Mouse (Mus musculus) embryonic facial prominence, embryonic 14.5 days (tissue): ENCODE measurements at regions not wholly inside any gene's neighbourhood (a gene's known extent, or its start where the extent isn't known, plus 50 kb on each side); places are given as distances from the start of the nearest gene placed in this dataset.

Experiments
- ATAC-seq: fragments of 200-750 bp; cut with Nextera tagmentation; 2 replicates; pipeline ENCODE4 v1.8.0; 2017; ENCODE audit warnings: low read depth, moderate number of reproducible peaks, moderate TSS enrichment
- DNase-seq: peaks from one replicate; pipeline ENCODE4 v3.0.0-alpha.2; 2015; ENCODE audit warnings: low spot score
- H3K27ac ChIP-seq: fragments of 300-500 bp; sonication (generic); replicated peaks from 2 replicates; pipeline ENCODE4 v1.5.1; 2014; ENCODE audit warnings: low read depth, mild to moderate bottlenecking, low read length, moderate library complexity
- H3K27me3 ChIP-seq: fragments of 300-500 bp; sonication (generic); replicated peaks from 2 replicates; pipeline ENCODE4 v1.6.1; 2014; ENCODE audit warnings: low read length; ENCODE audit not compliant: control insufficient read depth, insufficient read depth
- H3K36me3 ChIP-seq: fragments of 300-500 bp; sonication (generic); 2 replicates; pipeline ENCODE4 v1.6.1; 2014; ENCODE audit warnings: low read length, mixed read lengths; ENCODE audit not compliant: control insufficient read depth, insufficient read depth
- H3K4me1 ChIP-seq: fragments of 300-500 bp; sonication (generic); 2 replicates; pipeline ENCODE4 v1.6.1; 2014; ENCODE audit warnings: antibody characterized with exemption, low read length; ENCODE audit not compliant: control insufficient read depth, insufficient read depth
- H3K4me2 ChIP-seq: fragments of 300-500 bp; sonication (generic); 2 replicates; pipeline ENCODE4 v1.6.1; 2014; ENCODE audit warnings: low read depth, mild to moderate bottlenecking, low read length, moderate library complexity, mixed read lengths
- H3K4me3 ChIP-seq: fragments of 300-500 bp; sonication (generic); 2 replicates; pipeline ENCODE4 v1.5.1; 2014; ENCODE audit warnings: low read depth, mild to moderate bottlenecking, low read length
- H3K9ac ChIP-seq: fragments of 300-500 bp; sonication (generic); 2 replicates; pipeline ENCODE4 v1.6.1; 2014; ENCODE audit warnings: low read depth, mild to moderate bottlenecking, low read length, moderate library complexity, mixed read lengths
- H3K9me3 ChIP-seq: fragments of 300-500 bp; sonication (generic); 2 replicates; pipeline ENCODE4 v1.6.1; 2016; ENCODE audit warnings: low read length; ENCODE audit not compliant: control insufficient read depth
- WGBS: fragments of 180-500 bp; shearing (Covaris S2); extraction: QIAGEN DNeasy Blood & Tissue Kit; methylation state at CpG from one replicate; pipeline ENCODE4 v1.1.7; 2014; 5-methylcytosine and 5-hydroxymethylcytosine counted together

GRCm38 (mm10) chr13:8119013-8119412 is 83.7 kb upstream of the Adarb2 start:
- Histone ChIP-seq H3K9me3 (no peaks in the 10 kb centered on the region), H3K4me1 (no peaks in the 10 kb centered on the region), H3K9ac (no peak overlapping the region), H3K27me3 (no peaks in the 10 kb centered on the region), H3K4me2 (no peak overlapping the region), H3K27ac (no peak overlapping the region), H3K4me3 (no peak overlapping the region), H3K36me3 (no peaks in the 10 kb centered on the region)
- WGBS = 73% methylated on average over 5 of the region's 5 CpGs
- DNase-seq (no peak), ATAC-seq (no peak)

GRCm38 (mm10) chr13:8119986-8120385 is 82.7 kb upstream of the Adarb2 start:
- no peaks in the 10 kb centered on the region for H3K27me3 ChIP-seq
- no peaks in the 10 kb centered on the region for H3K9me3 ChIP-seq
- H3K9ac ChIP-seq = no peak overlapping the region
- H3K4me1 ChIP-seq = no peaks in the 10 kb centered on the region
- no peak overlapping the region for H3K27ac ChIP-seq
- WGBS = 76% methylated on average over 2 of the region's 2 CpGs
- no peak overlapping the region for H3K4me2 ChIP-seq
- no peak overlapping the region for H3K4me3 ChIP-seq
- no peak for ATAC-seq
- H3K36me3 ChIP-seq = no peaks in the 10 kb centered on the region
- DNase-seq = no peak

GRCm38 (mm10) chr13:8134764-8135163 is 67.9 kb upstream of the Adarb2 start:
- H3K9ac ChIP-seq = no peak overlapping the region
- H3K27ac ChIP-seq = no peak overlapping the region
- no peaks in the 10 kb centered on the region for H3K27me3 ChIP-seq
- DNase-seq = no peak
- no peaks in the 10 kb centered on the region for H3K36me3 ChIP-seq
- no peaks in the 10 kb centered on the region for H3K4me1 ChIP-seq
- H3K4me2 ChIP-seq = no peak overlapping the region
- no peak for ATAC-seq
- no peaks in the 10 kb centered on the region for H3K9me3 ChIP-seq
- H3K4me3 ChIP-seq = no peak overlapping the region
- 94% methylated on average over 2 of the region's 2 CpGs for WGBS

GRCm38 (mm10) chr13:8139396-8139795 is 63.3 kb upstream of the Adarb2 start:
- Histone ChIP-seq H3K4me1 (no peaks in the 10 kb centered on the region), H3K27ac (no peak overlapping the region), H3K9me3 (no peaks in the 10 kb centered on the region), H3K4me3 (no peak overlapping the region), H3K4me2 (no peak overlapping the region), H3K36me3 (no peaks in the 10 kb centered on the region), H3K27me3 (no peaks in the 10 kb centered on the region), H3K9ac (no peak overlapping the region)
- DNase-seq (no peak), ATAC-seq (no peak)
- 40% methylated on average over 1 of the region's 1 CpGs for WGBS

GRCm38 (mm10) chr13:8152168-8152567 is 50.5 kb upstream of the Adarb2 start:
- no peak overlapping the region for H3K4me2 ChIP-seq
- no peaks in the 10 kb centered on the region for H3K9me3 ChIP-seq
- DNase-seq = no peak
- no peaks in the 10 kb centered on the region for H3K4me1 ChIP-seq
- 79% methylated on average over 5 of the region's 5 CpGs for WGBS
- H3K36me3 ChIP-seq = no peaks in the 10 kb centered on the region
- no peak overlapping the region for H3K9ac ChIP-seq
- no peak for ATAC-seq
- no peak overlapping the region for H3K27ac ChIP-seq
- no peaks in the 10 kb centered on the region for H3K27me3 ChIP-seq
- H3K4me3 ChIP-seq = no peak overlapping the region
